Mouse (Mus musculus) hindbrain, embryonic 10.5 days (tissue): Measurements from ENCODE around the gene Dclre1b. TPM values are rescaled to one million over a fixed set of nuclear protein-coding genes. Genes with fewer than 3 reads are reported as not detected.

Experiments used
- polyA plus RNA-seq: library from polyadenylated mRNA; unstranded; fragments of >200 nt; fragmentation: Nextera tagmentation; extraction: Ambion mirVana; gene quantifications from 2 replicates; pipeline ENCODE4 v1.2.1, GENCODE M21; 2016

The Dclre1b gene
- polyA plus RNA-seq, 1 experiment from 2014 or later, result 29.3 TPM

Other genes starting within 250 kb of the Dclre1b start
- 1.5 and 2.0 TPM in 2 replicates for gene Syt6, start 234.2 kb downstream of the Dclre1b start, polyA plus RNA-seq
- gene Atg4a-ps, start 163.4 kb downstream of the Dclre1b start, polyA plus RNA-seq, result 0.07 and 0.17 TPM in 2 replicates
- 10.6 and 11.5 TPM in 2 replicates for gene Olfml3, start 71.4 kb downstream of the Dclre1b start, polyA plus RNA-seq
- not detected in 2 replicates for gene Gm10964, start 70.1 kb downstream of the Dclre1b start, polyA plus RNA-seq
- 10.4 and 10.7 TPM in 2 replicates for gene Hipk1, start 17.9 kb downstream of the Dclre1b start, polyA plus RNA-seq
- gene Ap4b1, start 76 bp upstream of the Dclre1b start, polyA plus RNA-seq, result 21.7 and 22.1 TPM in 2 replicates
- gene Gm43064, start 129 bp upstream of the Dclre1b start, polyA plus RNA-seq, result 0.10 and 0.27 TPM in 2 replicates
- gene Bcl2l15, start 23.2 kb upstream of the Dclre1b start, polyA plus RNA-seq, result 0.21 TPM in 1 of 2 replicates, not detected in the other
- 0.20 and 0.24 TPM in 2 replicates for gene Ptpn22, start 50.4 kb upstream of the Dclre1b start, polyA plus RNA-seq
- 13.1 and 14.7 TPM in 2 replicates for gene Rsbn1, start 104.7 kb upstream of the Dclre1b start, polyA plus RNA-seq
- gene Phtf1, start 158.7 kb upstream of the Dclre1b start, polyA plus RNA-seq, result 34.5 TPM in 2 replicates